Mouse (Mus musculus) ovary, adult 18-20 months (tissue): ENCODE data around the gene Tmem140.

Source experiments
- DNase-seq: peaks from one replicate; pipeline ENCODE4 v3.0.0; 2022; ENCODE audit warnings: low spot score, mixed read lengths

Tmem140 gene

GRCm38 (mm10) chr6:34862791-34863403 lies at the start of gene Tmem140:
TSS of gene Tmem140 (plus strand) at chr6:34863146.
- no peak for DNase-seq

GRCm38 (mm10) chr6:34824406-34824805 lies 38.5 kb upstream of the Tmem140 start:
- DNase-seq = no peak

DNA sequence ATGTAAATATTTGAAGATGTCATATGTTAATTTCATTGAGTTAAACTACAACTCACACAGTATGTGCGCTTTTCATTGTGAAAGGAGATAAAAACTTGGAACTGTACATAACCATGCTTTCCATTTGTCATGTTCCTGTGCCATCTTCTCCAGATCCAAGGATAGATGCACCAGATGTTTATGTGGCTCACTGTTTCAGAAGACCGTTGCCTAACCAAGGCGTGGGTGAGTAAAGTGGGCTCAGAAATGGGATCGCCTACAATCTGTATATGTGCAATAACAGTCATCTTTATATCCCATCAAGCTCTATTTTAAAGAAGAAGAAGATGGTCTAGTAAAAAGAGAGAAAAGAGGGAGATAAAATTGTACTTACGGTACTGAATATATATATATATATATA lies 30.6 kb upstream of the Tmem140 start:
- no peak for DNase-seq

DNA sequence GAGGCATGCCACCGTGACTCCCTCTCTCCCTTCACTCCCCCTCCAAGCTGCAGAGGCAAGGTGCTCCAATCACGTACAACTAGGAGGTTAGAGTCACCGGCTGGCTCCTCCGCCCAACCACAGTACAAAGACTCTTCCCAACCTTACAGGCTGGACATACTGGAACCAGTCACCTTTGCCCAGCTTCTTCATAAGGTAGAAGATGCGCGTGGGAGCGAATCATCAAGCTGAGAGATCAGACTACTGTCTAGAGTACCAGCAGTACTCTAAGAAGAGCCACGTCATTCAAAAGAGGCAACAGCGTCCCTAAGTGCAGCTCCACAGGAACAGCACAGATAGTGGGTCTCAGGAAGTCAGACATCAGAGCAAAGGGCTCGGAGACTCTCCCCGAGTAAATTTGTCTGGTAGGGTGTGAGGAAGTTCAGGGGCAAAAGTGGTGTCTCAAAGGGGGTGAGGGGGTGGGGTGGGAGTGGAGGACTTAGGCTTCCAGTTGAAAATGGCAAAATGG lies 1.3 kb upstream of the Tmem140 start:
- no peak for DNase-seq

- DNase-seq = no peak
Measured at GRCm38 (mm10) chr6:34862381-34862780, 565 bp upstream of the Tmem140 start.

DNA sequence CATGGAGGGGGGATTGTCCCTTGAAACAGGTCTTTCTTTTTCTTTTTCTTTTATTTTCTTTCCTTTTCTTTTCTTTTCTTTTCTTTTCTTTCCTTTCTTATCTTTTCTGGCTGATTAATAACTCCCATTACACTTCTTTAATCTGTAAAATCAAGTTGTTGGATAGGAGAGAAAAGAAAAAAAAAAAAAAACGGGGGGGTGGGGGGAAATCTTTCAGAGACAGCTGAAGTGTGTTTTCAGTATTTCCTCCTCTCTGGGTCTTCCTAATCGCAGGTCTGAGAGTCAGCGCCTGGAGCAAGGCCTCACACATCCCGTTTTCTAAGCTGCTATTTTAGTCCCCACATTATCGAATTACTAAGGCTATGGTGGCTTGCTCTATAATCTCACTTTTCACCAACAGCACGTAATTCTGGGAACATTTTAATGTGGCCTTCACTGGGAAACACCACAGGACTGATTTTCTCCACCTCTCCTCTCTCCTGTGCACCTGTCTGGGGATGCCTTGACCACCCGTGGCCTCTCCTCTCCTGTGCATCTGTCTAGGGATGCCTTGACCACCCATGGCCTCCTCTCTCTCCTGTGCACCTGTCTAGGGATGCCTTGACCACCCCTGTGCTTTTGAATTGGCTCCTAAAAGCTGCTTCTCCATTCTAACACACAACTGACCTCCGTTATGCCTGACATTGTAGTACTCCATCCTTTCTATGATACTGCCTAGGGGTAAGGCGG lies 1.0 kb downstream of the Tmem140 start:
- no peak for DNase-seq

- peak; percentile 54 for DNase-seq
Measured at GRCm38 (mm10) chr6:34865213-34865612, 2.3 kb downstream of the Tmem140 start.

DNA sequence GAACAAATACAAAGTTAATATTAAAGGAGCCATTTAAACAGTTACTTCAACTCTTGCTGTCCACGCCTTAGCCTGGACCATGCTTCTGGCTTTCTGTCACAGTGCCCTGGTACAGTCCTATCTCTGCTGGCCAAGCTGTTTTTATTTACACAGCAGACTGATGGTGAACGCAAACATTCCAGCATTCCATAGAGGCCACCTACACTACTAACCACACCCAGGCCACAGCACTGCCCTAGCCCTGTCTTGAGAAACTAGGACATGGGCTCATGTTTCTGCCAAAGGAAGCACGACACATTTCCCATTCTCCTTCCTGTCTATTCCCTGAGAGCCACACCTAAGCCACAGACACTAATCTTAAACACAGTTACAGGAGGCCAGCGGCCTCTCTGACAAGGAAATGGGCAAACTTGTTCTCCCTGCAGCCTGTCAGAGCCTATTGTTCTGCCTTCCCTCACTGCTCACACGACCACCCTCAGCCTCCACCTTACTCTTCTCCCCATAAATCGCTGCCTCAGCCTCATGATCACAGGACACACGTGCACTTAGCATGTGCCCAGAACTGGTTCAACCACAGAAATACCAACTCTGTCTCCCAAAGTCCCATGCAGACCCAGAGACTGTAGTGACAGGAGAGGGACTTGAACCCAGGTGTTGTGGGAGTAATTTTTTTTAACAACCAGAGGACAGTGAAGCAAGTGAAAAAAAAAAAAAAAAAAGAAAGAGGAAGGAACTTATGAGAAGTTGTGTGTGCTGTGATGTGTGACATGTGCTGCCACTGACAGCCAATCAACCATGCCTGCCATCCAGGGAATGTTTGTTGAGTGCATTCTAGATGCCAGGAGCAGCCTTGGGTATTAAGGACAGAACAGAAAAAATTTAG lies 3.0 kb downstream of the Tmem140 start:
- DNase-seq = no peak

DNA sequence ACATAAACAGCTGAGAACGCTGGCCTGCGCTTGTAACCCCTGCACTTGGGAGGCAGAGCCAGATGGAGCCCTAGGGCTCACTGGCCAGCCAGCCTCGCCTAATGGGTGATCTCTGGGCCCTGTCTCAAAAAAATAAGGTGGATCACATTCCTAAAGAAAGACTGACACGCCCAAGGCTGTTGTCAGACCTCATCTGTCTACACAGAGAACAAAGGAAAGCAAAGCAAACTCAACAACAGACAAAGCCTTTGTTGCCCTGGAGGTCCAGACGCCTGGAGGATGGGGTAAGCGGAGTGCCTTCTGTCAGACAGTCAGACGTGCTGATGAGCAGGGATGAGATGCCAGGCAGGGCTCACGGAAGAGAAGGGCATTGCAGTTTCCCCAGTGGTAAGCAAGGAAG lies 3.8 kb downstream of the Tmem140 start:
- DNase-seq = no peak

GRCm38 (mm10) chr6:34867301-34867994 lies 4.5 kb downstream of the Tmem140 start:
- DNase-seq = no peak

DNA sequence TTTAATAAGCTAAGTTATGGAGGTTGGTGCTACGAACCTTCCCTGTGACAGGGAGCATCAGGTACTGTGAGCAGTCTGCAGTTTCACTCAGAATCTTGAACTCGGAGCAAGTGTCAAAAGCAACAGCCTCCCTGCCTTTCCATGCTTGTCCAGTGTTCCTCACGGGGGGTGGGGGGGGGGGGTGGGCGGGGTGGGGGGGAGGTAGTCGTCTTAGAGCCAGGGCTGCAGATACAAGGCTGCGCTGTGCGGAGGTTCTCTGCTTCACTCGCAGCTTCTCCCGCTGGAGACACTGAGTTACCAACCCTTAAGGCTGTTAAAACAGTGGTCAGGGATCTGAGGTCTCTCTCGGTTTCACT lies 5.0 kb downstream of the Tmem140 start:
- DNase-seq = no peak

DNA sequence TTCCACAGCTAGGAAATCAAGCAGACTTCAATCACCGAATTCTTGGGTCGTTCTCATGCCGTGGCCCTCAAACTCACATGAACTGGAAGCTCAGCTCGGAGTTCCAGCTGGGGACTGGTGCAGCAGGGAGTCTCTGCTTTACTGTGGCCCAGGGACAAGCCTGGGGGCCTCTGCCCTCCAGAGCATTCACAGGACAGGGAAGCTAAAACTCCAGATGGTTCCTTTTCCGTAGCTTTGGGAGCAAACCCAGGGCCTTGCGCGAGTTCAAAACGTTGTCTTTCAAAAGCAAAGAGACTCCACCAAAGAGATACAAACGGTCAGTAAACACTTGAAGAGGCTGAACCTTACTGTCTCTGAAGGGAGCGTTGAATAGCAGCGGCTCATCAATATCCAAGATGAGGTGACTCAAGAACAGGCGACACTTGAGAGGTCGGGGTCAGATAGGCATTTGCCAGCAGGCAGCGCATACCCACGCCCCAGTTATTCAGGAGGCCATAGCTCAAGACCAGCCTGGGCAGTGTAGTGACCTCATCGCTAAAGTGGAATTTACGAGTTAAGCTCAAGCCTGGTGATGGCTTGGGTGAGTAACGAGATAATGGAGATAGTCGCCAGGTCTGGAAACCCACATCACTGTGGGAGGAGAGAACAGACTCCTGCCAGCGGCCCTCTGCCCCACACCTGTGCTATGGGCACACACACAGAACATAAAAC lies 5.7 kb downstream of the Tmem140 start:
- no peak for DNase-seq

GRCm38 (mm10) chr6:34869225-34869915 lies 6.4 kb downstream of the Tmem140 start:
- no peak for DNase-seq

DNA sequence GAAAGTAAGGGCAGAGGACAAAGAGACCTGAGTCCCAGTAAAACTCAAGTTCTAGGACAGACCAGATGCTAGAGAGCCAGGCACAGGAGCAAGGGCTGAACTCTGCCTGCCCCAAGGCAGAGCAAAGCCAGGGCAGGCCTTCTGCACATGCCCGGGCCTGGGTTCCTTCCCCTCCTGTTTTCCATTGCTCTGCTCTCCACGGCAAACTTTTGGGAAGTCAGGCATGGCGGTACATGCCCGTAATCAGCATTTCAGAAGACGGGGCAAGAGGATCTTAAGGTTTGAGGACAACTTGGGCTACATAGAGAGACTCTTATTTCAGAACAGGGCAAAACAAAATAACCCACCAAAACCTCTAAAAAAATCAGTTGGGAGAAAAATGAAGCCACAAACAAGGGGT lies 7.2 kb downstream of the Tmem140 start:
- no peak for DNase-seq

DNA sequence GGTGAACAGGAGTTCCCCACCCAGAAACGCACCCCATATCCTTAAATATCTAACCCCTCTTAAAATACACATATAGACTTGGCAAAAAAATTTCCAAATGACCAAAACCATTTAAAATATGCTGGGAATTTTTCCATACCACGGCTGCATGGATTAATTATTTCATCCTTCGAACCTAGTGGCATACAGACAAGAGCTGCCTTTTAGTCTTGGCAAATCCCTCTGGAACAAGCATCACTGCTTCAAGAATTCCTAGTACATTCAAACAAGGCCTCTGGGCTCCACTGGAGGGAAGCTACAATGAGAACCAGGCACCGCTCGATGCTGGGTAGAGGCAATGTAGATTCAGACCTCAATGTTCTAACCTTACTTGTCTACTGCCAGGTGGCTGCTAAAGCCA lies 7.8 kb downstream of the Tmem140 start:
- DNase-seq = no peak

DNA sequence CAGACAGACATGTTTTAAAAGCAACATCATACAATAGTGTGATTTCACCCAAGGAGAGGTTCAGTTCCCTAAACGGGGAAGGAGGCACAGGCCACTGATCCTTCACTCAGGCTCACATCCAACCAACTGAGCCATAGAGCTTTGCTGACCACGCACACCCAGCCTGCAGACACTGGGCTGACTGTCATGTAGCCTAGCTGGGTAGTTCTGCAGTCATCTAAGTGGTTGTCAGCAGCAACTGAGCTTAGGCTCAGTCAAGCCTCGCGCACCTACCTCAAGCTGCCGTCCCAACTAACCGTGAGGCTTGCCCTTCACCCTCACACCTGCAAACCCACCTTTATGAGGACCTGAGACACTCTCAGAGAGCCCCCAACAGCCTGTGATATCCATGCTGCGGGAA lies 9.0 kb downstream of the Tmem140 start:
- no peak for DNase-seq

GRCm38 (mm10) chr6:34872871-34873270 lies 9.9 kb downstream of the Tmem140 start:
- no peak for DNase-seq

GRCm38 (mm10) chr6:34874101-34874921 lies 11.4 kb downstream of the Tmem140 start:
- DNase-seq = peak; percentile 60

DNA sequence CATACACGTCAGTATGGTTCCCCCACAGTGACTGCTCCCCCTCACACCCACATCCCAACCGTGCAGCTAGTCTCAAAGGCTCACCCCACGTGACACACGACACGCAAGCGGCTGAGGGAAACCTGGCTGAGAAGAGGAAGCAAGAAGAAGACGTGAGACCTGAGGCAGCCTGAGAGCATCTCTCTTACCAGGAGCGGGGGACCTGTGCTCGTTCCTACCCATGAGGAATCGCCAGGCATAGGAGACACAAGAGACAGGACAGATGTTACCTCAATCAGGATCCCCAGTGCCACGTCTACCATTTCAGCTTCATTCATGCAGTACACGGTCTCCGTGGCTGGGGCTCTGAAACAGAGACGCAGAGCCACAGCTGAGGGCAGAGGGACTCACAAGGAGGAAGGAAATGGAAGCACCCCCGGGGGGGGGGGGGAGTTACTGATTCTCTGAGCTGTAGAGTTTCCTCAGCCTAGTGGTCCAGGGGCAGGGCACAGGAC lies 12.4 kb downstream of the Tmem140 start:
- DNase-seq = no peak
